Mouse (Mus musculus): ENCODE data around the gene Klrb1f.
A peak's percentile ranks its signal among the peaks of the same experiment; 100 is the strongest.
"Not testable (repeated sequence)": the region's sequence is repeated elsewhere in the genome, so short reads cannot be mapped to it uniquely, and the experiment has no call there.

Klrb1f gene

GRCm38 (mm10) chr6:129048857-129049473 lies 3.3 kb downstream of the Klrb1f start:
- peak; percentile 11 for DNase-seq (ENCODE audit: low read depth, low spot score)

- DNase-seq (ENCODE audit: low read depth, low spot score), result no peak
These were observed 4.0 kb downstream of the Klrb1f start for GRCm38 (mm10) chr6:129049596-129050251.

- no peak for DNase-seq (ENCODE audit: low read depth, low spot score)
These were observed 5.4 kb downstream of the Klrb1f start for GRCm38 (mm10) chr6:129051086-129051485.

- DNase-seq (ENCODE audit: low read depth, low spot score), result no peak
These were observed 6.0 kb downstream of the Klrb1f start for GRCm38 (mm10) chr6:129051731-129052130.

GRCm38 (mm10) chr6:129056237-129056636 lies 10.5 kb downstream of the Klrb1f start:
- no peak for DNase-seq (ENCODE audit: low read depth, low spot score)

- no peak for DNase-seq (ENCODE audit: low read depth, low spot score)
These were observed 12.3 kb downstream of the Klrb1f start for GRCm38 (mm10) chr6:129058013-129058412.

GRCm38 (mm10) chr6:129065407-129065806 lies 19.7 kb downstream of the Klrb1f start:
- no peak for DNase-seq (ENCODE audit: low read depth, low spot score)

GRCm38 (mm10) chr6:129065857-129066256 lies 20.2 kb downstream of the Klrb1f start:
- DNase-seq (ENCODE audit: low read depth, low spot score), result no peak

- no peak for DNase-seq (ENCODE audit: low read depth, low spot score)
These were observed 20.8 kb downstream of the Klrb1f start for GRCm38 (mm10) chr6:129066530-129066929.

GRCm38 (mm10) chr6:129066986-129067385 lies 21.3 kb downstream of the Klrb1f start:
- DNase-seq (ENCODE audit: low read depth, low spot score), result peak; percentile 60

- DNase-seq (ENCODE audit: low read depth, low spot score), result no peak
These were observed 39.4 kb downstream of the Klrb1f start for GRCm38 (mm10) chr6:129085098-129085497.

GRCm38 (mm10) chr6:129086031-129086430 lies 40.3 kb downstream of the Klrb1f start:
- not testable (repeated sequence) for DNase-seq (ENCODE audit: low read depth, low spot score)

- peak; percentile 64 for DNase-seq (ENCODE audit: low read depth, low spot score)
These were observed 42.5 kb downstream of the Klrb1f start for GRCm38 (mm10) chr6:129088161-129088560.

- DNase-seq (ENCODE audit: low read depth, low spot score), result not testable (repeated sequence)
These were observed 42.9 kb downstream of the Klrb1f start for GRCm38 (mm10) chr6:129088596-129088995.

GRCm38 (mm10) chr6:129095166-129095565 lies 49.5 kb downstream of the Klrb1f start:
- DNase-seq (ENCODE audit: low read depth, low spot score), result peak; percentile 81

GRCm38 (mm10) chr6:129097929-129098328 lies 52.2 kb downstream of the Klrb1f start:
- DNase-seq (ENCODE audit: low read depth, low spot score), result peak; percentile 82

- not testable (repeated sequence) for DNase-seq (ENCODE audit: low read depth, low spot score)
These were observed 55.1 kb downstream of the Klrb1f start, which contains the start of gene Clec2e for GRCm38 (mm10) chr6:129100794-129101193. Gene Clec2e (minus strand): TSS chr6:129100913.

GRCm38 (mm10) chr6:129101604-129102003 lies 55.9 kb downstream of the Klrb1f start:
- no peak for DNase-seq (ENCODE audit: low read depth, low spot score)

- no peak for DNase-seq (ENCODE audit: low read depth, low spot score)
These were observed 57.3 kb downstream of the Klrb1f start for GRCm38 (mm10) chr6:129102858-129103555.
